Mouse (Mus musculus) lung, adult 2 months (tissue): Measurements from ENCODE around the gene Prlh.

Source experiments
- CTCF ChIP-seq: fragments of 200-500 bp; IDR thresholded peaks from 2 replicates; pipeline ENCODE4 v1.5.1; 2011; ENCODE audit warnings: mild to moderate bottlenecking, low read length, control low read depth; ENCODE audit not compliant: insufficient read depth
- POLR2A ChIP-seq: fragments of 200-500 bp; IDR thresholded peaks from 2 replicates; pipeline ENCODE4 v1.6.1; 2011; ENCODE audit warnings: low read depth, mild to moderate bottlenecking, control low read depth, low read length, borderline replicate concordance; ENCODE audit errors: extremely low read depth

GRCm38 (mm10) chr1:90969881-90970390, 17.0 kb downstream of the Prlh start:
- no peak for TF ChIP-seq POLR2A
- no peak for TF ChIP-seq CTCF
